Mouse (Mus musculus): ENCODE data around the gene Krt80.

- TF ChIP-seq CTCF (conservative IDR thresholded peaks at IDR 0.05; ENCODE audit: insufficient read depth, insufficient read length, low read depth, low read length) (no peak), POLR2A (IDR thresholded peaks at IDR 0.05; ENCODE audit: low read depth, low read length) (no peak)
Measured at GRCm38 (mm10) chr15:101385064-101385463, 15.1 kb upstream of the Krt80 start.

Data from kidney, adult 2 months (tissue).